Mouse (Mus musculus): Measurements from ENCODE around the gene Atxn10.

GRCm38 (mm10) chr15:85405567-85405966 is 69.5 kb downstream of the Atxn10 start:
- TF ChIP-seq CTCF (IDR thresholded peaks at IDR 0.05; ENCODE audit: control insufficient read depth, insufficient read depth, low read length) (no peak), POLR2A (IDR thresholded peaks at IDR 0.05; ENCODE audit: borderline replicate concordance, control insufficient read depth, low read depth, low read length) (no peak)

Measured in bone marrow, adult 2 months (tissue).